Mouse (Mus musculus) C2C12 (cell line): ENCODE measurements at regions not wholly inside any gene's neighbourhood (a gene's known extent, or its start where the extent isn't known, plus 50 kb on each side); places are given as distances from the start of the nearest gene placed in this dataset.

Experiments used
- CTCF ChIP-seq: IDR thresholded peaks from one replicate; pipeline ENCODE4 v1.5.1; 2011; ENCODE audit not compliant: control insufficient read depth, insufficient read depth, insufficient read length
- MYOG ChIP-seq: IDR thresholded peaks from one replicate; pipeline ENCODE4 v1.6.1; 2011; ENCODE audit not compliant: control insufficient read depth, insufficient read length; ENCODE audit errors: extremely low read depth

GRCm38 (mm10) chr17:59297939-59298338, 284.8 kb upstream of the Nudt12 start:
- TF ChIP-seq CTCF (no peak), MYOG (no peak)
